Mouse (Mus musculus) liver, embryonic 15.5 days (tissue): ENCODE results near the gene Gipc2. TPM values are rescaled to one million over a fixed set of nuclear protein-coding genes. Genes with fewer than 3 reads are reported as not detected.
"Not testable (repeated sequence)": the region's sequence is repeated elsewhere in the genome, so short reads cannot be mapped to it uniquely, and the experiment has no call there.

Experiments used
- ATAC-seq: fragments of 200-750 bp; cut with Nextera tagmentation; 2 replicates; pipeline ENCODE4 v1.8.0; 2017; ENCODE audit warnings: moderate number of reproducible peaks, mild to moderate bottlenecking, moderate library complexity; ENCODE audit not compliant: insufficient read depth
- H3K27ac ChIP-seq: fragments of 300-500 bp; sonication (generic); replicated peaks from 2 replicates; pipeline ENCODE4 v1.5.1; 2015; ENCODE audit warnings: mild to moderate bottlenecking, inconsistent platforms
- H3K27me3 ChIP-seq: fragments of 300-500 bp; sonication (generic); 2 replicates; pipeline ENCODE4 v1.6.1; 2015; ENCODE audit warnings: mild to moderate bottlenecking, inconsistent platforms
- H3K36me3 ChIP-seq: fragments of 300-500 bp; sonication (generic); replicated peaks from 2 replicates; pipeline ENCODE4 v1.6.1; 2015; ENCODE audit warnings: moderate library complexity, mild to moderate bottlenecking, inconsistent platforms
- H3K4me1 ChIP-seq: fragments of 300-500 bp; sonication (generic); replicated peaks from 2 replicates; pipeline ENCODE4 v1.6.1; 2015; ENCODE audit warnings: inconsistent platforms
- H3K4me2 ChIP-seq: fragments of 300-500 bp; sonication (generic); 2 replicates; pipeline ENCODE4 v1.6.1; 2015; ENCODE audit warnings: moderate library complexity, mild to moderate bottlenecking, inconsistent platforms
- H3K4me3 ChIP-seq: fragments of 300-500 bp; sonication (generic); replicated peaks from 2 replicates; pipeline ENCODE4 v1.5.1; 2015; ENCODE audit warnings: mild to moderate bottlenecking, inconsistent platforms
- H3K9ac ChIP-seq: fragments of 300-500 bp; sonication (generic); 2 replicates; pipeline ENCODE4 v1.6.1; 2015; ENCODE audit warnings: moderate library complexity, mild to moderate bottlenecking, inconsistent platforms
- H3K9me3 ChIP-seq: fragments of 300-500 bp; sonication (generic); replicated peaks from 2 replicates; pipeline ENCODE4 v1.6.1; 2016; ENCODE audit warnings: inconsistent platforms
- WGBS: fragments of 180-500 bp; shearing (Covaris S2); methylation state at CpG from one replicate; pipeline ENCODE4 v1.1.7; 2015; ENCODE audit warnings: mixed read lengths; ENCODE audit not compliant: insufficient replicate concordance; 5-methylcytosine and 5-hydroxymethylcytosine counted together
- polyA plus RNA-seq: library from polyadenylated mRNA; unstranded; fragments of >200 nt; fragmentation: Nextera tagmentation; extraction: Ambion mirVana; gene quantifications from 2 replicates; pipeline ENCODE4 v1.2.1, GENCODE M21; 2015

Gene Gipc2
- polyA plus RNA-seq, 1 experiment from 2014 or later: 19.3 TPM

- H3K4me3 ChIP-seq: no peak overlapping the region
- H3K4me2 ChIP-seq: no peak overlapping the region
- peaks cover 5% of the 10 kb centered on the region for H3K4me1 ChIP-seq
- 30% methylated on average over 9 of the region's 9 CpGs for WGBS
- H3K36me3 ChIP-seq: no peaks in the 10 kb centered on the region
- no peak for ATAC-seq
- H3K27ac ChIP-seq: no peak overlapping the region
- H3K9ac ChIP-seq: no peak overlapping the region
- no peaks in the 10 kb centered on the region for H3K9me3 ChIP-seq
- H3K27me3 ChIP-seq: peaks cover 7% of the 10 kb centered on the region
Measured at GRCm38 (mm10) chr3:152133621-152134020, 32.4 kb downstream of the Gipc2 start.

GRCm38 (mm10) chr3:152130963-152131362 is 35.1 kb downstream of the Gipc2 start:
- Histone ChIP-seq H3K9ac (no peak overlapping the region), H3K36me3 (0 out of 2 replicates have a peak, but pooled peaks cover 7% of the 10 kb centered on the region), H3K4me2 (no peak overlapping the region), H3K27ac (no peak overlapping the region), H3K4me1 (peaks cover 8% of the 10 kb centered on the region), H3K9me3 (no peaks in the 10 kb centered on the region), H3K4me3 (no peak overlapping the region), H3K27me3 (peaks cover 7% of the 10 kb centered on the region)
- no peak for ATAC-seq
- WGBS: 54% methylated on average over 4 of the region's 4 CpGs

GRCm38 (mm10) chr3:152129426-152129825 is 36.6 kb downstream of the Gipc2 start:
- not testable (repeated sequence) for H3K9ac ChIP-seq, H3K4me3 ChIP-seq, H3K27me3 ChIP-seq, H3K4me1 ChIP-seq, H3K4me2 ChIP-seq, H3K9me3 ChIP-seq, H3K36me3 ChIP-seq, ATAC-seq, H3K27ac ChIP-seq
- WGBS: 79% methylated on average over 4 of the region's 4 CpGs

GRCm38 (mm10) chr3:152128631-152129030 is 37.4 kb downstream of the Gipc2 start:
- H3K4me3 ChIP-seq: no peak overlapping the region
- peaks cover 13% of the 10 kb centered on the region for H3K27me3 ChIP-seq
- H3K4me2 ChIP-seq: no peak overlapping the region
- H3K9ac ChIP-seq: no peak overlapping the region
- no peak overlapping the region for H3K27ac ChIP-seq
- 63% methylated on average over 7 of the region's 7 CpGs for WGBS
- ATAC-seq: no peak
- H3K36me3 ChIP-seq: 0 out of 2 replicates have a peak, but pooled peaks cover 7% of the 10 kb centered on the region
- H3K9me3 ChIP-seq: no peaks in the 10 kb centered on the region
- peaks cover 12% of the 10 kb centered on the region for H3K4me1 ChIP-seq

GRCm38 (mm10) chr3:152127144-152127543 is 38.9 kb downstream of the Gipc2 start:
- H3K27ac ChIP-seq: no peak overlapping the region
- peaks cover 11% of the 10 kb centered on the region for H3K27me3 ChIP-seq
- H3K4me3 ChIP-seq: no peak overlapping the region
- WGBS: 58% methylated on average over 7 of the region's 7 CpGs
- H3K4me1 ChIP-seq: peaks cover 24% of the 10 kb centered on the region
- H3K9ac ChIP-seq: no peak overlapping the region
- 0 out of 2 replicates have a peak, but pooled peaks cover 7% of the 10 kb centered on the region for H3K36me3 ChIP-seq
- H3K9me3 ChIP-seq: no peaks in the 10 kb centered on the region
- no peak for ATAC-seq
- H3K4me2 ChIP-seq: no peak overlapping the region

- Histone ChIP-seq H3K9ac (no peak overlapping the region), H3K27ac (peak overlapping the region; percentile 82), H3K36me3 (0 out of 2 replicates have a peak, but pooled peaks cover 7% of the 10 kb centered on the region), H3K4me3 (peak overlapping the region; percentile 15; the same call in 1 of the 2 replicates), H3K4me2 (peak overlapping the region; percentile 60), H3K4me1 (peaks cover 52% of the 10 kb centered on the region), H3K27me3 (0 out of 2 replicates have a peak, but pooled peaks cover 8% of the 10 kb centered on the region), H3K9me3 (no peaks in the 10 kb centered on the region)
- WGBS: 10% methylated on average over 3 of the region's 3 CpGs
- ATAC-seq: peak; percentile 92
Measured at GRCm38 (mm10) chr3:152122720-152123119, 43.3 kb downstream of the Gipc2 start.

GRCm38 (mm10) chr3:152122101-152122500 is 43.9 kb downstream of the Gipc2 start:
- ATAC-seq: peak; percentile 69
- WGBS: 21% methylated on average over 6 of the region's 6 CpGs
- peaks cover 52% of the 10 kb centered on the region for H3K4me1 ChIP-seq
- no peaks in the 10 kb centered on the region for H3K9me3 ChIP-seq
- no peak overlapping the region for H3K4me3 ChIP-seq
- 0 out of 2 replicates have a peak, but pooled peaks cover 8% of the 10 kb centered on the region for H3K27me3 ChIP-seq
- 0 out of 2 replicates have a peak, but pooled peaks cover 7% of the 10 kb centered on the region for H3K36me3 ChIP-seq
- no peak overlapping the region for H3K9ac ChIP-seq
- peak overlapping the region; percentile 82 for H3K27ac ChIP-seq
- H3K4me2 ChIP-seq: peak overlapping the region; percentile 60

GRCm38 (mm10) chr3:152121169-152122009 is 44.6 kb downstream of the Gipc2 start:
- H3K27me3 ChIP-seq: 0 out of 2 replicates have a peak, but pooled peaks cover 8% of the 10 kb centered on the region
- peak overlapping the region; percentile 82 for H3K27ac ChIP-seq
- no peak overlapping the region for H3K9ac ChIP-seq
- peak overlapping the region; percentile 60; the same call in 1 of the 2 replicates for H3K4me2 ChIP-seq
- H3K36me3 ChIP-seq: 0 out of 2 replicates have a peak, but pooled peaks cover 3% of the 10 kb centered on the region
- H3K9me3 ChIP-seq: no peaks in the 10 kb centered on the region
- WGBS: 72% methylated on average over 11 of the region's 11 CpGs
- H3K4me1 ChIP-seq: peaks cover 52% of the 10 kb centered on the region
- no peak overlapping the region for H3K4me3 ChIP-seq
- ATAC-seq: no peak

GRCm38 (mm10) chr3:152119987-152120386 is 46.0 kb downstream of the Gipc2 start:
- Histone ChIP-seq H3K36me3 (no peaks in the 10 kb centered on the region), H3K9me3 (no peaks in the 10 kb centered on the region), H3K4me3 (no peak overlapping the region), H3K27me3 (0 out of 2 replicates have a peak, but pooled peaks cover 8% of the 10 kb centered on the region), H3K27ac (0 out of 2 replicates have a peak overlapping the region, but pooled peaks have one; percentile 2), H3K4me2 (no peak overlapping the region), H3K9ac (no peak overlapping the region), H3K4me1 (peaks cover 62% of the 10 kb centered on the region)
- 34% methylated on average over 4 of the region's 4 CpGs for WGBS
- ATAC-seq: no peak

- H3K27ac ChIP-seq: no peak overlapping the region
- H3K4me3 ChIP-seq: no peak overlapping the region
- WGBS: 78% methylated on average over 3 of the region's 3 CpGs
- peaks cover 67% of the 10 kb centered on the region for H3K4me1 ChIP-seq
- H3K4me2 ChIP-seq: no peak overlapping the region
- no peak overlapping the region for H3K9ac ChIP-seq
- no peaks in the 10 kb centered on the region for H3K36me3 ChIP-seq
- no peak for ATAC-seq
- no peaks in the 10 kb centered on the region for H3K27me3 ChIP-seq
- H3K9me3 ChIP-seq: no peaks in the 10 kb centered on the region
Measured at GRCm38 (mm10) chr3:152117941-152118340, 48.1 kb downstream of the Gipc2 start.

GRCm38 (mm10) chr3:152116140-152116539 is 49.9 kb downstream of the Gipc2 start:
- Histone ChIP-seq H3K9me3 (no peaks in the 10 kb centered on the region), H3K36me3 (no peaks in the 10 kb centered on the region), H3K4me3 (no peak overlapping the region), H3K4me2 (no peak overlapping the region), H3K27ac (no peak overlapping the region), H3K27me3 (no peaks in the 10 kb centered on the region), H3K9ac (no peak overlapping the region), H3K4me1 (peaks cover 61% of the 10 kb centered on the region)
- no peak for ATAC-seq
- 82% methylated on average over 3 of the region's 3 CpGs for WGBS
